Mouse (Mus musculus) limb, embryonic 14.5 days (tissue): Measurements from ENCODE around the gene Zmynd12. TPM values are rescaled to one million over a fixed set of nuclear protein-coding genes. Genes with fewer than 3 reads are reported as not detected.

Experiments used
- ATAC-seq: fragments of 200-750 bp; cut with Nextera tagmentation; 2 replicates; pipeline ENCODE4 v1.8.0; 2017; ENCODE audit warnings: low read depth, moderate number of reproducible peaks, moderate TSS enrichment; ENCODE audit not compliant: low FRiP score
- DNase-seq: peaks from one replicate; pipeline ENCODE4 v3.0.0-alpha.2; 2015; ENCODE audit warnings: low spot score
- H3K27ac ChIP-seq: fragments of 300-500 bp; sonication (generic); replicated peaks from 2 replicates; pipeline ENCODE4 v1.5.1; 2014; ENCODE audit warnings: low read depth, mild to moderate bottlenecking, low read length, moderate library complexity, mixed read lengths
- H3K27me3 ChIP-seq: fragments of 300-500 bp; sonication (generic); 2 replicates; pipeline ENCODE4 v1.6.1; 2014; ENCODE audit warnings: low read length, mixed read lengths; ENCODE audit not compliant: control insufficient read depth, insufficient read depth
- H3K36me3 ChIP-seq: fragments of 300-500 bp; sonication (generic); 2 replicates; pipeline ENCODE4 v1.6.1; 2014; ENCODE audit warnings: mild to moderate bottlenecking, low read length, moderate library complexity, mixed read lengths; ENCODE audit not compliant: control insufficient read depth, insufficient read depth
- H3K4me1 ChIP-seq: fragments of 300-500 bp; sonication (generic); 2 replicates; pipeline ENCODE4 v1.6.1; 2014; ENCODE audit warnings: antibody characterized with exemption, low read length, mixed read lengths; ENCODE audit not compliant: control insufficient read depth, insufficient read depth
- H3K4me2 ChIP-seq: fragments of 300-500 bp; sonication (generic); replicated peaks from 2 replicates; pipeline ENCODE4 v1.6.1; 2014; ENCODE audit warnings: low read depth, mild to moderate bottlenecking, low read length, moderate library complexity; ENCODE audit not compliant: severe bottlenecking
- H3K4me3 ChIP-seq: fragments of 300-500 bp; sonication (generic); replicated peaks from 2 replicates; pipeline ENCODE4 v1.5.1; 2014; ENCODE audit warnings: low read length
- H3K9ac ChIP-seq: fragments of 300-500 bp; sonication (generic); 2 replicates; pipeline ENCODE4 v1.6.1; 2014; ENCODE audit warnings: mild to moderate bottlenecking, low read depth, low read length, moderate library complexity; ENCODE audit not compliant: severe bottlenecking
- H3K9me3 ChIP-seq: fragments of 300-500 bp; sonication (generic); 2 replicates; pipeline ENCODE4 v1.6.1; 2016; ENCODE audit warnings: low read length; ENCODE audit not compliant: control insufficient read depth
- POLR2A ChIP-seq: fragments of 200-500 bp; IDR thresholded peaks from 2 replicates; pipeline ENCODE4 v1.8.0; 2012; ENCODE audit warnings: inconsistent platforms, mild to moderate bottlenecking, moderate library complexity, borderline replicate concordance; ENCODE audit not compliant: insufficient read depth, insufficient read length; ENCODE audit errors: extremely low read depth
- WGBS: fragments of 180-500 bp; shearing (Covaris S2); extraction: QIAGEN DNeasy Blood & Tissue Kit; methylation state at CpG from one replicate; pipeline ENCODE4 v1.1.7; 2014; 5-methylcytosine and 5-hydroxymethylcytosine counted together
- polyA plus RNA-seq, 2 experiments: library from polyadenylated mRNA; depleted of rRNA in 1 of 2; stranded (reverse) in 1 of 2; unstranded in 1 of 2; fragments of >200 nt; fragmentation: Nextera tagmentation in 1 of 2; extraction: Ambion mirVana in 1 of 2; gene quantifications; 2 replicates each; pipeline versions ENCODE4 v1.2.1 to v1.2.3; 2012 to 2014

Zmynd12 gene
- polyA plus RNA-seq, 2 experiments: 0.19 to 0.29 TPM

DNA sequence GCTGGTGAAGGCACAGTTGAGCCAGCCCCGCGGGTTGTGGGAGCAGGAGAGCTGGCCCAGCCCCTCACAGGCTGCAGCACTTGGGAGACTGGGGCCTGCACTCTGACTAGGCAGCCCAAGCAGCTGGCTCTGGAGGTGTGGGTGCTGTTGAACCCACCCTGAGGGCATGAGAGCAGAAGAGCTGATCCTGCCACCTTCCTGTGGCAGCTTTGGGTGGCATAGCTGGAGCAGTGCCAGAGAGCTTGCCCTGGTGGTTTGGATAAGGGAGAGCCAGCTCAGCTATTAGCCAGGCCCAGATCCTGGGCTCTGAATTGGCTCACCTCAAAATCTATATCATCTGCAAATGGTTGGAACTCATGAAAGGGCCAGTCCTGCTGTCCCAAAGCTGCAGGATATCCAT lies 5.1 kb downstream of the Zmynd12 start:
- TF ChIP-seq POLR2A: no peak
- Histone ChIP-seq H3K4me2 (no peak overlapping the region), H3K4me1 (0 out of 2 replicates have a peak, but pooled peaks cover 3% of the 10 kb centered on the region), H3K27ac (no peak overlapping the region), H3K9me3 (no peaks in the 10 kb centered on the region), H3K27me3 (no peaks in the 10 kb centered on the region), H3K9ac (no peak overlapping the region), H3K4me3 (no peak overlapping the region), H3K36me3 (no peaks in the 10 kb centered on the region)
- 55% methylated on average over 2 of the region's 2 CpGs for WGBS
- DNase-seq: no peak
- ATAC-seq: no peak

DNA sequence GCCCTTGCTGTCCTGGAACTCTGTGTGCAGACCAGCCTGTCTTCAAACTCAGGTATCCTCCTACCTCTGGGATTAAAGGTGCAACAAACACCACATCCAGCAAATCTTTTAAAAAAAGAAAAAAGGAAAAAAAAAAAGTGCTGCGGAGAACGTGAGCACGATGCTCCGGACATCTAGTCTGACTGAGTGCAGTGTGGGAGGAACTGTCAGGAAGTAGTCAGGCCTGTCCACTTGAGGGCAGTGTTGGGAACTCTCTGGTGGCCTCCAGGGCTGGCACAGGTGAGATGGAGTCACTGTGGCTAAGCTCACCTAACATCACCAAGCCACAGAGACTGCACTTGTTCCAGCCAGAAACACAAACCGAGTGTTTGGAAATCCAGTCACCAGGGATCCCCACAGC lies 8.1 kb downstream of the Zmynd12 start:
- DNase-seq (no peak), ATAC-seq (no peak)
- WGBS: 22% methylated on average over 5 of the region's 5 CpGs
- H3K9me3 ChIP-seq: no peaks in the 10 kb centered on the region
- no peaks in the 10 kb centered on the region for H3K4me1 ChIP-seq
- no peak for TF ChIP-seq POLR2A
- H3K9ac ChIP-seq: no peak overlapping the region
- H3K27me3 ChIP-seq: no peaks in the 10 kb centered on the region
- no peak overlapping the region for H3K4me2 ChIP-seq
- no peaks in the 10 kb centered on the region for H3K36me3 ChIP-seq
- H3K4me3 ChIP-seq: no peak overlapping the region
- no peak overlapping the region for H3K27ac ChIP-seq

DNA sequence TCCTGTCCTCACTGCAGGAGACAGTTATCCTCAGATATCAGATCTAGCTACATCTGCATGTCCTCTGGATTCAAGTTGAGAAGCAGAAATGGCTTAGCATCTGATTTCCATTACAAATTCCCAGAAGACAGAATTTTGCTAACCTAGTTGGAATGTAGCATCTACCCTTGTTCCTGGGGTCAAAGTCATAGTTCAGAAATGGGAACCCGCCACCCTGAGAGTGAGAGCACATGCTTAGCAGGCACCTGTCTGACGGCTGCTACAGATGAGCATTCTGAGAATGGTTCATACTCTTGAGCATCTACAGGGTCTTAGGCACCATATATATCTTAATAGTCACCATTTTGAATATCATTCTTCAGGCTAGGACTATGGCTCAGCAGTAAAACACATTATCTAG lies 15.3 kb downstream of the Zmynd12 start:
- no peak overlapping the region for H3K4me2 ChIP-seq
- WGBS: 83% methylated on average over 2 of the region's 2 CpGs
- no peaks in the 10 kb centered on the region for H3K9me3 ChIP-seq
- no peak for ATAC-seq
- H3K27me3 ChIP-seq: no peaks in the 10 kb centered on the region
- DNase-seq: no peak
- no peak overlapping the region for H3K27ac ChIP-seq
- H3K4me1 ChIP-seq: no peaks in the 10 kb centered on the region
- no peak overlapping the region for H3K4me3 ChIP-seq
- H3K36me3 ChIP-seq: no peaks in the 10 kb centered on the region
- no peak overlapping the region for H3K9ac ChIP-seq
- TF ChIP-seq POLR2A: no peak

DNA sequence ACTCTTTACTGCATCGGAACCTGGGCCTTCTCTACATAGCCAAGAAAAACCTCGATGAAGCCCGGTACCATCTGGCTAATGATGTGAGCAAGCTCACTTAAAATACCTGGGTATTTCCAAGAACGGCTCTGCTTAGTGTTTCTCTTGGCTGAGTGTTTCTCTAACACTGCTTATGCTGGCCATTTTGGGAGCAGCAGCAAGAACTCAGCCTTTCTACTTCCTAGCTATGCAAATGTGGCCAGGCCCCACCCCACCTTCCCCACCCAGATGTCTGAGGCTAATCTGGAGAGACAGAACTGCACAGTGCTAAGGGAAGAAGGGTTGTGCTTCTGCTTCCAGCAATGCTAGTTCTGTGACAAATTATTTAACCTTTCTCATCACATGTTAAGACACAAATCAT lies 19.2 kb downstream of the Zmynd12 start:
- Histone ChIP-seq H3K36me3 (no peaks in the 10 kb centered on the region), H3K27ac (no peak overlapping the region), H3K4me1 (no peaks in the 10 kb centered on the region), H3K9me3 (no peaks in the 10 kb centered on the region), H3K4me2 (no peak overlapping the region), H3K9ac (no peak overlapping the region), H3K4me3 (no peak overlapping the region), H3K27me3 (no peaks in the 10 kb centered on the region)
- DNase-seq (no peak), ATAC-seq (no peak)
- TF ChIP-seq POLR2A: no peak
- WGBS: 83% methylated on average over 4 of the region's 4 CpGs

DNA sequence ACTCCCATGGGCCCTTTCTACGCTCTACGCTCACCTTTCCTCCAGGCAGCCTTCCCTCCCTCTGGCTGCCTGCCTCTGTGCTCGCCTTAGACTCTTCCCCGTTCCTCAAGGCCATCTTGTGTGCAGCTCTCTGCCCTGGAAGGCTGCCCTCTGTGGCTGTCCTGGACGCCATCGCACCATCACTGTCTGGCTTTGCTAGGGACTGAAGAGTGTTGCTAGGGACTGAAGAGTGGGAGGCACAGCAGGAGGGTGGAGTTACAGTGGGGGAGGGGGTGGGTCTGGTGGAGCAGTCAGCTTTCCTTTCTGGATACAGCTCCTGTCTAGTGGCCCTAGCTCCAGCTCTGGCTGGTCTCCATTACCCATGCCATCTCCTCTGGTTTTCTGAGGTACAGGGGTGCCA lies 19.9 kb downstream of the Zmynd12 start:
- no peaks in the 10 kb centered on the region for H3K27me3 ChIP-seq
- no peaks in the 10 kb centered on the region for H3K9me3 ChIP-seq
- DNase-seq (no peak), ATAC-seq (no peak; the same call in 1 of the 2 replicates)
- H3K4me2 ChIP-seq: no peak overlapping the region
- no peaks in the 10 kb centered on the region for H3K36me3 ChIP-seq
- no peak overlapping the region for H3K27ac ChIP-seq
- H3K4me3 ChIP-seq: no peak overlapping the region
- TF ChIP-seq POLR2A: no peak
- no peaks in the 10 kb centered on the region for H3K4me1 ChIP-seq
- no peak overlapping the region for H3K9ac ChIP-seq
- WGBS: 50% methylated on average over 6 of the region's 6 CpGs

DNA sequence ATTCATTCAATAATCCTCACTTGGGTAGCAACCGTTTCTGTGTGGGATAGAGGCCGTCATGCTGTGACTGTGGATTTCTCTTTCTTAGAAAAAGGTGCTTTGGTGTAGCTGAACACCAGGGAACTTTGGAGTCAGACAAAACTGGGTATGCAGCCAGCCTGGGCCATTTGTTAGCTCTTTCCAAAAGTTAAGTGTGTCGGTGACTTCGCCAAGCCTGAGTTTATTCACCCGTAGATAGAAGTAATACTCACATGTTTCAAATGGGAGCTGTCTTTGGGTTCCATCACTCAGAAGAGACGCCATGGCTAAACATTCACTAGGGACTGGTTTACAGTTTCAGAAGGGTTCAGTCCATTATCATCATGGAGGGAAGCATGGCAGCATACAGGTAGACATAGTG lies 24.6 kb downstream of the Zmynd12 start:
- WGBS: 89% methylated on average over 6 of the region's 6 CpGs
- H3K9me3 ChIP-seq: no peaks in the 10 kb centered on the region
- H3K4me3 ChIP-seq: no peak overlapping the region
- no peak overlapping the region for H3K4me2 ChIP-seq
- ATAC-seq (no peak), DNase-seq (no peak)
- no peak overlapping the region for H3K9ac ChIP-seq
- no peaks in the 10 kb centered on the region for H3K4me1 ChIP-seq
- H3K27me3 ChIP-seq: no peaks in the 10 kb centered on the region
- no peak for TF ChIP-seq POLR2A
- H3K27ac ChIP-seq: no peak overlapping the region
- H3K36me3 ChIP-seq: no peaks in the 10 kb centered on the region
